Mouse (Mus musculus) adrenal gland, adult 10 weeks (tissue): ENCODE results near the gene Elf2. TPM values are rescaled to one million over a fixed set of nuclear protein-coding genes. Genes with fewer than 3 reads are reported as not detected.

Source experiments
- polyA plus RNA-seq: library from polyadenylated mRNA; stranded (reverse); fragments of 350-450 nt; fragmentation: Illumina TruSeq; extraction: RNeasy Lipid Tissue Mini Kit (QIAGEN cat#74804); gene quantifications from one replicate; pipeline ENCODE4 v1.2.3, GENCODE M21; 2014; ENCODE audit warnings: low read depth, low replicate concordance

Elf2 gene
- 72.4 TPM for polyA plus RNA-seq

GRCm38 (mm10) chr3:51340552-51341267 is at the start of gene Elf2:
Gene Elf2, minus strand, starts transcription at chr3:51340663.

GRCm38 (mm10) chr3:51224363-51225225 is 115.9 kb downstream of the Elf2 start, which contains the start of gene Noct:
Gene Noct, plus strand, starts transcription at chr3:51224447.

Other genes with a start within 250 kb of the Elf2 start
- gene Noct, start 116.2 kb downstream of the Elf2 start, polyA plus RNA-seq, result 37.8 TPM
- gene Mgarp, start 56.1 kb upstream of the Elf2 start, polyA plus RNA-seq, result 1,434 TPM
- 873 TPM for gene Ndufc1, start 68.3 kb upstream of the Elf2 start, polyA plus RNA-seq
- gene Naa15, start 74.5 kb upstream of the Elf2 start, polyA plus RNA-seq, result 355 TPM
- gene Rab33b, start 143.3 kb upstream of the Elf2 start, polyA plus RNA-seq, result 31.3 TPM
- 82.8 TPM for gene Setd7, start 220.2 kb upstream of the Elf2 start, polyA plus RNA-seq